Mouse (Mus musculus) heart, embryonic 11.5 days (tissue): ENCODE data around the gene U2af2. TPM values are rescaled to one million over a fixed set of nuclear protein-coding genes. Genes with fewer than 3 reads are reported as not detected.
A peak's percentile ranks its signal among the peaks of the same experiment; 100 is the strongest.

Source experiments
- ATAC-seq: fragments of 200-750 bp; cut with Nextera tagmentation; replicated peaks from 2 replicates; pipeline ENCODE4 v1.8.0; 2017; ENCODE audit warnings: moderate library complexity; ENCODE audit not compliant: insufficient number of reproducible peaks, low FRiP score, low TSS enrichment
- H3K27ac ChIP-seq: fragments of 300-500 bp; sonication (generic); 2 replicates; pipeline ENCODE4 v1.5.1; 2014; ENCODE audit warnings: mild to moderate bottlenecking, low read depth, low read length
- H3K27me3 ChIP-seq: fragments of 300-500 bp; sonication (generic); 2 replicates; pipeline ENCODE4 v1.6.1; 2014; ENCODE audit warnings: mild to moderate bottlenecking, low read length, mixed read lengths; ENCODE audit not compliant: control insufficient read depth, insufficient read depth
- H3K36me3 ChIP-seq: fragments of 300-500 bp; sonication (generic); 2 replicates; pipeline ENCODE4 v1.6.1; 2014; ENCODE audit warnings: mild to moderate bottlenecking, low read length, moderate library complexity, mixed read lengths; ENCODE audit not compliant: control insufficient read depth, insufficient read depth
- H3K4me1 ChIP-seq: fragments of 300-500 bp; sonication (generic); 2 replicates; pipeline ENCODE4 v1.6.1; 2014; ENCODE audit warnings: low read length; ENCODE audit not compliant: control insufficient read depth, insufficient read depth
- H3K4me2 ChIP-seq: fragments of 300-500 bp; sonication (generic); 2 replicates; pipeline ENCODE4 v1.6.1; 2014; ENCODE audit warnings: mild to moderate bottlenecking, moderate library complexity
- H3K4me3 ChIP-seq: fragments of 300-500 bp; sonication (generic); 2 replicates; pipeline ENCODE4 v1.5.1; 2014; ENCODE audit warnings: low read depth, low read length
- H3K9ac ChIP-seq: fragments of 300-500 bp; sonication (generic); 2 replicates; pipeline ENCODE4 v1.6.1; 2014; ENCODE audit warnings: mild to moderate bottlenecking, low read depth, low read length, moderate library complexity
- H3K9me3 ChIP-seq: fragments of 300-500 bp; sonication (generic); replicated peaks from 2 replicates; pipeline ENCODE4 v1.6.1; 2016; ENCODE audit warnings: low read length; ENCODE audit not compliant: control insufficient read depth
- WGBS: fragments of 180-500 bp; shearing (Covaris S2); extraction: QIAGEN DNeasy Blood & Tissue Kit; methylation state at CpG from one replicate; pipeline ENCODE4 v1.1.7; 2014; ENCODE audit not compliant: insufficient replicate concordance; 5-methylcytosine and 5-hydroxymethylcytosine counted together
- polyA plus RNA-seq: library from polyadenylated mRNA; unstranded; fragments of >200 nt; fragmentation: Nextera tagmentation; extraction: Ambion mirVana; gene quantifications from 2 replicates; pipeline ENCODE4 v1.2.1, GENCODE M21; 2014

U2af2 gene
- polyA plus RNA-seq, result 84.0 and 85.5 TPM in 2 replicates

GRCm38 (mm10) chr7:5061774-5062359, at the start of gene U2af2:
Gene U2af2, plus strand, starts transcription at chr7:5062143.
- H3K4me3 ChIP-seq, result peak within 1 kb of the TSS; percentile 78
- peak within 1 kb of the TSS; percentile 99 for H3K27ac ChIP-seq
- 0% methylated on average over 63 of the region's 65 CpGs for WGBS

GRCm38 (mm10) chr7:5012681-5013513, 49.0 kb upstream of the U2af2 start:
- H3K4me2 ChIP-seq, result no peak overlapping the region
- no peaks in the 10 kb centered on the region for H3K27me3 ChIP-seq
- no peak overlapping the region for H3K27ac ChIP-seq
- 90% methylated on average over 27 of the region's 27 CpGs for WGBS
- H3K36me3 ChIP-seq, result peaks cover 42% of the 10 kb centered on the region
- H3K4me1 ChIP-seq, result 0 out of 2 replicates have a peak, but pooled peaks cover 2% of the 10 kb centered on the region
- no peak for ATAC-seq
- no peak overlapping the region for H3K4me3 ChIP-seq
- no peaks in the 10 kb centered on the region for H3K9me3 ChIP-seq
- no peak overlapping the region for H3K9ac ChIP-seq

More at GRCm38 (mm10) chr7:5061774-5062359, at the start of gene U2af2:
- peak within 1 kb of the TSS; percentile 87 for H3K4me2 ChIP-seq
- peaks cover 20% of the 10 kb centered on the region for H3K27me3 ChIP-seq
- 0 out of 2 replicates have a peak, but pooled peaks cover 4% of the 10 kb centered on the region for H3K36me3 ChIP-seq
- peaks cover 18% of the 10 kb centered on the region; the same call in 1 of the 2 replicates for H3K4me1 ChIP-seq
- H3K9me3 ChIP-seq, result no peaks in the 10 kb centered on the region
- H3K9ac ChIP-seq, result peak within 1 kb of the TSS; percentile 95
- ATAC-seq, result peak; percentile 85

DNA sequence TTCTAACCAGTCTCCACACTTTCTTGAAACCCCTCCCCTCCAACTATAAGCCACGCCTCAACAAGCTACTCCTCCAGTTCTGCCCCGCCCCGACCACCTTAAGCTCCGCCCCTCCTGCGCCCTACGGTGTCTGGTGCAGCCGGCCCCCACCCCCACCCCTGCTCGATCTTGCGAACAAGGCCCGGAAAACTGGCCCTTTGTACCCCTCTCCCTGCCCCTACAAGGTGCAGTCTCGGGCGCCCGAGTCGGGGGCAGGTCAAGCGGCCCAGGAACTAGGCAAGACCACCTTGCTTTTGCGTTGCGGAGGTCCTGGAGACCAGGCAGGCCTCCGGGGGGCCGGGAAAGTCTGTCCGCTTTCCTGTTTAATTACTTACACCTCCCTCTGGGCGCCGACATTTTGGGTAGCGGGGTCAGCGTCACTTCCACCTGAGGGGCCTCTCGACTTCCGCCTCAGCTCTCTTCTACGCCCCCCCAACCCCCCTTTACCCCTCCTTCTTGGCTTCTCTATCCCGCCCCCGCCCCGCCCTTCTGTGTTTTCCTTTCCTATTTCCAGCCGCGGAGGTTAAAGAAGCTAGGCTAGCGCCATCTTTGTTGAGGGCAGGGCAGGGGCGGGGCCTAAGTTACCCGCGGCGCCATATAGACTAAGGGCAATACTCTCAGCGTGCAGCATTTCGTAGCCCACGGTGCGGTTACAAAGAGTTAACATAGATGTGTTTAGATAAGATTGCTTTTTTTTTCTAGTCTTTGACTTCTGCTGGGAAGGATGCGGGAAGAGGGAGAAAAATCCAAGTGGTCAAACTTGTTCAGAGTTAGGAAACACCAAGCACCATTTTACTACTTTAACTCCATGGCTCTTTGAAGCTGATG, 47.5 kb upstream of the U2af2 start, which contains the start of the genes Zfp524 and Fiz1:
Gene Zfp524, plus strand, starts transcription at position 165 of the 867 bp plus-strand sequence.
Gene Fiz1, minus strand, starts transcription at position 447 of the 867 bp plus-strand sequence.
- 0% methylated on average over 42 of the region's 42 CpGs for WGBS
- peak within 1 kb of the TSS; percentile 99 for H3K27ac ChIP-seq
- peak; percentile 81 for ATAC-seq
- H3K4me3 ChIP-seq, result peak within 1 kb of the TSS; percentile 83
- H3K4me1 ChIP-seq, result 0 out of 2 replicates have a peak, but pooled peaks cover 2% of the 10 kb centered on the region
- peak within 1 kb of the TSS; percentile 96 for H3K9ac ChIP-seq
- peak within 1 kb of the TSS; percentile 78 for H3K4me2 ChIP-seq
- H3K9me3 ChIP-seq, result no peaks in the 10 kb centered on the region
- no peaks in the 10 kb centered on the region for H3K27me3 ChIP-seq
- H3K36me3 ChIP-seq, result peaks cover 26% of the 10 kb centered on the region

DNA sequence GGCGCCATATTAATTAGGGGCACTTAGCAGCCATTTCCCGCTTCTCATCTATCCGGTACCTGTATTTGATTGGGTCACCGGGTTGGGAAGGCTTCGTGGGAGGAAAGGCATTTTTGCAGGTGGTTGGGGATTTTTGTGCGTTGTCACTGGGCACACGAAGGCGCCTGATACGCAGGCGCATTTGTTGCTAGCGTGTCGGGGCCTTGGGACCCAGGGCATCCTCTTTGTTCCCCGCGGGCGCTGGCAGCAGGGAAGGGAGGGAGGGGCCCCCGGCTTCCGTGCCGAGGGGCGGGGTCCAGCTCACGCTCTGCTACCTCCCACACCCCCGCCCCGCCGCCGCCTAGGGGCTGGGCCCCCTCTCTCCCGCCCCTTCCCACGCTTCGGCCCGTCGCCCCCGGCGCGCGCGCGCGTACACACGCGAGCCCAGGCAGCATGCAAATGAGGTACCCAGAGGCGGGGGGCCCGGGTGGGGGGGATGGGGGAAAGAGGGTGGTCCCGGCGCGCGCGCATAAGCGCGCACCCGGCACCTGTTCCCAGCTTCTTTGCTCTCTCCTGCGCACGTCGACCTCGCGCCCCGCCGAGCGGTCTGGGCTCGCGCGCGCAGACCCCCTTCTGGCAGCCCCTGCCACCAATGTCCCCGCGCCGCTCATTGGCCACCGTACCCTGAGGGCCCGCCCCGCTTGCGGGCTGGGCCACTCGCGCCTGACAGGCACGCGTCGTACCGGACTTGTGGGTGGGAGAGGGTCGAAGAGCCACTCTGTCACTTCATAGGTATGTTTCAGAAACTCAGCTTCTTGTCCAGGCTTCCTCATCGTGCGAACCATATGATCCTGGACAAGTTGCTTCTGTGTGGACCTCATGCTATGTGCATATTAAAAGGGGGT, 46.6 kb upstream of the U2af2 start, which contains the start of gene Gm44973:
Gene Gm44973, plus strand, starts transcription at position 379 of the 884 bp plus-strand sequence.
- Histone ChIP-seq H3K4me2 (peak within 1 kb of the TSS; percentile 78), H3K4me3 (peak within 1 kb of the TSS; percentile 83), H3K4me1 (0 out of 2 replicates have a peak, but pooled peaks cover 2% of the 10 kb centered on the region), H3K9ac (peak within 1 kb of the TSS; percentile 96), H3K9me3 (no peaks in the 10 kb centered on the region), H3K27me3 (no peaks in the 10 kb centered on the region), H3K36me3 (peaks cover 18% of the 10 kb centered on the region), H3K27ac (peak within 1 kb of the TSS; percentile 99)
- 1% methylated on average over 72 of the region's 76 CpGs for WGBS
- ATAC-seq, result peak; percentile 82

GRCm38 (mm10) chr7:5016057-5016456, 45.9 kb upstream of the U2af2 start:
- Histone ChIP-seq H3K9me3 (no peaks in the 10 kb centered on the region), H3K36me3 (peaks cover 12% of the 10 kb centered on the region), H3K4me1 (peaks cover 4% of the 10 kb centered on the region; the same call in 1 of the 2 replicates), H3K9ac (peak overlapping the region; percentile 96), H3K4me3 (peak overlapping the region; percentile 83), H3K27ac (peak overlapping the region; percentile 99), H3K4me2 (peak overlapping the region; percentile 78), H3K27me3 (no peaks in the 10 kb centered on the region)
- WGBS, result 67% methylated on average over 3 of the region's 3 CpGs
- no peak for ATAC-seq

- peaks cover 9% of the 10 kb centered on the region for H3K36me3 ChIP-seq
- H3K9me3 ChIP-seq, result no peaks in the 10 kb centered on the region
- H3K4me3 ChIP-seq, result no peak overlapping the region
- H3K27me3 ChIP-seq, result no peaks in the 10 kb centered on the region
- WGBS, result 92% methylated on average over 2 of the region's 2 CpGs
- no peak overlapping the region for H3K27ac ChIP-seq
- H3K9ac ChIP-seq, result no peak overlapping the region
- H3K4me1 ChIP-seq, result peaks cover 11% of the 10 kb centered on the region; the same call in 1 of the 2 replicates
- H3K4me2 ChIP-seq, result no peak overlapping the region
- no peak for ATAC-seq
These were observed 45.0 kb upstream of the U2af2 start for GRCm38 (mm10) chr7:5016920-5017319.

DNA sequence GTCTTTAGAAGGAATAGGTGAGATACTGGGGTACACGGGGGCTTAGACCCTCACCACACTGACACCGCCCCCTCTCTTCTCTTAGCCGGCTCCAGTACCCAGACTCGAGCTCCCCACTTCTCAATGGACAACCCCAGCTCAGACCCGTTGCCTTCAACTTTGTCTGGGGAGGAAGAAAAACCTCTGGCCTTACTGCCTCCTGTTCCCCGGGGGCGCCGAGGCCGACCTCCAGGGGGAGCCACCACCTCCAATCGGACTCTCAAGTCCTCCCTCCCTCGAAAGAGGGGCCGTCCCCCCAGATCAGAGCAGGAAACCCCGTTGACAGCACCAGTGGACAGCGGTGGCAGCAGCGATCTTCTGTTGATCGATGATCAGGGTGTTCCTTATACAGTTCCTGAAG, 44.6 kb upstream of the U2af2 start:
- WGBS, result 91% methylated on average over 16 of the region's 16 CpGs
- no peak for ATAC-seq
- Histone ChIP-seq H3K36me3 (peaks cover 11% of the 10 kb centered on the region), H3K9ac (no peak overlapping the region), H3K27me3 (no peaks in the 10 kb centered on the region), H3K27ac (no peak overlapping the region), H3K4me1 (peaks cover 11% of the 10 kb centered on the region; the same call in 1 of the 2 replicates), H3K4me2 (no peak overlapping the region), H3K4me3 (no peak overlapping the region), H3K9me3 (no peaks in the 10 kb centered on the region)
